Mouse (Mus musculus): ENCODE measurements at regions not wholly inside any gene's neighbourhood (a gene's known extent, or its start where the extent isn't known, plus 50 kb on each side); places are given as distances from the start of the nearest gene placed in this dataset.

DNA sequence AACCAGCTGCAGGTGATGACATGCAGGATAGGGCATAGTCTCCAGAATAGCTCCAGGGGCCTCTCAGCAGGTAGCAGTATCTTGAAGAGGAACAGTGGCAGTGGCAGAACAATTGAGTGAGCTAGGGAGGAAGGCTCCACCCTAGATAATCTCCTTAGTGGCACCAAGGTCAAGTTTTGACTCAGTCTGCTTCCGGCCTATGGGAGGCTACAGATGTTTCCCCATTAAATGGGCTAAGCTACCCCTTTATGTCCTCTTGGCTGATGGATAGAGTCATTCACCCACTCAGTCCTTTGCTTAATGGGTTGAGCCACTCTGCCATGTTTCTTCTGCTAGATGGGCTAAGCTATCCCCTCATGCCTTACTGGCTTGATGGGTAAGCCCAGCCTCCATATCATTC is 395.1 kb downstream of the Epha3 start:
- 89% methylated on average over 1 of the region's 1 CpGs for WGBS

More for the DNA sequence above, 395.1 kb downstream of the Epha3 start:
- no peaks in the 10 kb centered on the region for H3K36me3 ChIP-seq (ENCODE audit: control insufficient read depth, insufficient read depth, low read length)
- no peak overlapping the region for H3K4me2 ChIP-seq (replicated peaks; ENCODE audit: low read depth, low read length)
- no peak overlapping the region for H3K4me3 ChIP-seq (ENCODE audit: low read depth, low read length)
- no peaks in the 10 kb centered on the region for H3K9me3 ChIP-seq (ENCODE audit: control insufficient read depth, low read length)
- H3K27ac ChIP-seq (ENCODE audit: low read depth, low read length) = no peak overlapping the region
- no peak overlapping the region for H3K9ac ChIP-seq (ENCODE audit: low read depth, low read length)
- no peaks in the 10 kb centered on the region for H3K27me3 ChIP-seq (ENCODE audit: control insufficient read depth, insufficient read depth, low read length)
- ATAC-seq (ENCODE audit: low FRiP score) = no peak
- H3K4me1 ChIP-seq (replicated peaks; ENCODE audit: control insufficient read depth, insufficient read depth, low read length) = no peaks in the 10 kb centered on the region
- DNase-seq (ENCODE audit: low spot score) = no peak

Measured in hindbrain, embryonic 11.5 days (tissue).